Mouse (Mus musculus): ENCODE data around the gene Ttc41. TPM values are rescaled to one million over a fixed set of nuclear protein-coding genes. Genes with fewer than 3 reads are reported as not detected.

Ttc41 gene
- polyA plus RNA-seq, 1 experiment: 1.0 TPM

GRCm38 (mm10) chr10:86810612-86811011 lies 105.0 kb downstream of the Ttc41 start:
- H3K4me1 ChIP-seq (replicated peaks; ENCODE audit: control insufficient read depth, insufficient read depth, low read length): 0 out of 2 replicates have a peak, but pooled peaks cover 2% of the 10 kb centered on the region
- no peak overlapping the region for H3K27ac ChIP-seq (ENCODE audit: control insufficient read depth, insufficient read depth, low read length)
- WGBS: 97% methylated on average over 5 of the region's 5 CpGs
- DNase-seq: no peak
- H3K36me3 ChIP-seq (ENCODE audit: control insufficient read depth, insufficient read depth, low read length): no peaks in the 10 kb centered on the region
- H3K27me3 ChIP-seq (ENCODE audit: control insufficient read depth, insufficient read depth, low read length): no peaks in the 10 kb centered on the region
- no peak overlapping the region for H3K4me3 ChIP-seq (ENCODE audit: control insufficient read depth, insufficient read depth, low read length)
- TF ChIP-seq POLR2A (IDR thresholded peaks at IDR 0.05; ENCODE audit: control insufficient read depth, extremely low read depth, insufficient read depth, low read length, poor library complexity) (no peak), CTCF (IDR thresholded peaks at IDR 0.05; ENCODE audit: borderline replicate concordance, control insufficient read depth, extremely low read depth, insufficient read depth, low read length, poor library complexity) (no peak)

DNA sequence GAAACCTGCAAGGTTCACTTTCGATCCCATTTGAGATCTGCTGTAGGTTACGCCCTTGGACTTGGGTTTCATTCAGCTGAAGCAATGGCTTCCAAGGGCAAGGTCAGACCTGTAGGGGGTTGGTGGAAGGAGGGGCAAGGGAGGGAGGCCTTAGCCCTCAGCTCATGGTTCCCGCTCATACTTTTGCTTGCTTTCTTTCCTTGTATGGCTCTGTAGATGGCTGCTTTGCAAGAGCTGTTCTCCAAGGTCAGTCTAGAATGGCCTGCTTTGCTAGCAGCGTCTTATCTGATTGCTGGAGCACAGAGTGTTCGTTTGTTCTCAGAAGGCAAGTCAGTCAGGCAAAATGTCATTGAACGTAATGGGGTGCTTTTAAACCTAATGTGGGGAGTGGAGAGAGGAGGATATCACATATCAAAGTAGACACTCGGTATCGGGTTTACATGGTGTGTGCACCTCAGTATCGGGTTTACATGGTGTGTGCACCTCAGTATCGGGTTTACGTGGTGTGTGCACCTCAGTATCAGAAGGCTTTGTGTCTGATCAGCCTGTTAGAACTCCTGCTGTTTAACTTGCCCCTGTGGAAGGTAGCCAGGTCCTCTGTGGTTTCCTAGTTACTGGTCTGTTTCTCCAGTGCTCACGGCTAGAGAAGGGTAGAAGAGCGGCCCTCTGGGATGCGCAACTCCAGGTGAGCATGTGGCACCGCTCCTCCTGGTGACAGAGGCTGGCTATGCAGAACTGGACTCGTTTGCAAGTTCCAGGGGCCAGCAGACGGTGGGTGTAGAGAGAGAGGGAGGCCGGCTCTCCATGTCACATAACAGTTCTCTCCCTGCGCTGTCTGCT lies 108.9 kb downstream of the Ttc41 start:
- H3K27me3 ChIP-seq (ENCODE audit: control insufficient read depth, insufficient read depth, low read length): no peaks in the 10 kb centered on the region
- no peak for TF ChIP-seq CTCF (IDR thresholded peaks at IDR 0.05; ENCODE audit: borderline replicate concordance, control insufficient read depth, extremely low read depth, insufficient read depth, low read length, poor library complexity)
- TF ChIP-seq POLR2A (IDR thresholded peaks at IDR 0.05; ENCODE audit: control insufficient read depth, extremely low read depth, insufficient read depth, low read length, poor library complexity): no peak
- H3K36me3 ChIP-seq (ENCODE audit: control insufficient read depth, insufficient read depth, low read length): no peaks in the 10 kb centered on the region
- H3K27ac ChIP-seq (ENCODE audit: control insufficient read depth, insufficient read depth, low read length): no peak overlapping the region
- peaks cover 9% of the 10 kb centered on the region for H3K4me1 ChIP-seq (replicated peaks; ENCODE audit: control insufficient read depth, insufficient read depth, low read length)
- 91% methylated on average over 19 of the region's 19 CpGs for WGBS
- DNase-seq: no peak
- no peak overlapping the region for H3K4me3 ChIP-seq (ENCODE audit: control insufficient read depth, insufficient read depth, low read length)

GRCm38 (mm10) chr10:86815133-86815532 lies 109.5 kb downstream of the Ttc41 start:
- H3K36me3 ChIP-seq (ENCODE audit: control insufficient read depth, insufficient read depth, low read length): no peaks in the 10 kb centered on the region
- TF ChIP-seq POLR2A (IDR thresholded peaks at IDR 0.05; ENCODE audit: control insufficient read depth, extremely low read depth, insufficient read depth, low read length, poor library complexity): no peak
- TF ChIP-seq CTCF (IDR thresholded peaks at IDR 0.05; ENCODE audit: borderline replicate concordance, control insufficient read depth, extremely low read depth, insufficient read depth, low read length, poor library complexity): no peak
- 87% methylated on average over 7 of the region's 7 CpGs for WGBS

GRCm38 (mm10) chr10:86819649-86820165 lies 114.1 kb downstream of the Ttc41 start:
- no peak for DNase-seq
- H3K4me3 ChIP-seq (ENCODE audit: control insufficient read depth, insufficient read depth, low read length): no peak overlapping the region
- no peaks in the 10 kb centered on the region for H3K36me3 ChIP-seq (ENCODE audit: control insufficient read depth, insufficient read depth, low read length)
- peaks cover 9% of the 10 kb centered on the region for H3K4me1 ChIP-seq (replicated peaks; ENCODE audit: control insufficient read depth, insufficient read depth, low read length)
- TF ChIP-seq POLR2A (IDR thresholded peaks at IDR 0.05; ENCODE audit: control insufficient read depth, extremely low read depth, insufficient read depth, low read length, poor library complexity) (no peak), CTCF (IDR thresholded peaks at IDR 0.05; ENCODE audit: borderline replicate concordance, control insufficient read depth, extremely low read depth, insufficient read depth, low read length, poor library complexity) (no peak)
- H3K27me3 ChIP-seq (ENCODE audit: control insufficient read depth, insufficient read depth, low read length): no peaks in the 10 kb centered on the region
- no peak overlapping the region for H3K27ac ChIP-seq (ENCODE audit: control insufficient read depth, insufficient read depth, low read length)
- WGBS: 81% methylated on average over 8 of the region's 8 CpGs

More at GRCm38 (mm10) chr10:86815133-86815532, 109.5 kb downstream of the Ttc41 start:
- H3K27ac ChIP-seq (ENCODE audit: control insufficient read depth, insufficient read depth, low read length): no peak overlapping the region
- peaks cover 9% of the 10 kb centered on the region for H3K4me1 ChIP-seq (replicated peaks; ENCODE audit: control insufficient read depth, insufficient read depth, low read length)
- no peak overlapping the region for H3K4me3 ChIP-seq (ENCODE audit: control insufficient read depth, insufficient read depth, low read length)
- no peak for DNase-seq
- no peaks in the 10 kb centered on the region for H3K27me3 ChIP-seq (ENCODE audit: control insufficient read depth, insufficient read depth, low read length)

DNA sequence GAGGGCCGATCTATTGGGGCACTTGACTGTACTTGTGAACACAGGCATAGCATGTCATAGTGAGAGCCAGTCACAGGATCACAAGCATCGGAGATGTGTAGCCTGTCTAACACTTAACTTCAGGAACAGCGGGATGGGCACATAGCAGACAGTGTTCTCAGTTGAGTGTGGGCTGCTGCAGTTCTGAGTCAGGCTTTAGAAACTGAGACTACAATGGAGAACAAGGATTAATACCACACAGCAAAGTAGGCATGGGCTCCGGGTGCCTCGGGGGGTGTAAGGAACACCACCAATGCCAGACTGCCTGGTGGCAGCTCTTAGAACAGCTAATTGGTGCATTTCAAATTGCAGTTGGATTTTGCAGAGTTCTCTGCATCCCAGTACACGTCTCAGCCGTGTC lies 115.4 kb downstream of the Ttc41 start:
- 97% methylated on average over 7 of the region's 7 CpGs for WGBS
- no peak for DNase-seq

DNA sequence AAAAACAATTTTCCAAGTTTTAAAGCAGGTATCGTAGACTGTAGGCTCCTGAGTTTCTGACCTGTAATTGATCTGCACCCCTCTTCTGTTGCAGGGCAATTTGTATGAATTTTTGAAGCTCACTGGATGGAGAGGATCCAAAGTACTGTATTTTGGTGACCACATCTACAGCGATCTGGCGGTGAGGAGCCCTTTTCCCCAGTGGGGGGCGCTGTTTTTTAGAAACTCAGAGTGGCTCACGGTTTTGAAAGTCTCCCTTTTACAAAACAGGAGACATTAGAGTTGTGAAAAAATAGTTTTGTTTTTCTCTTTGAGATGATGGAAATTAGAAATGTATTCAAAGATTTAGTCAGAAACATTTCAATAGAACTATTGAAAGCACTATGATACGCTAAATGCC lies 118.5 kb downstream of the Ttc41 start:
- no peak overlapping the region for H3K27ac ChIP-seq (ENCODE audit: control insufficient read depth, insufficient read depth, low read length)
- peaks cover 7% of the 10 kb centered on the region for H3K4me1 ChIP-seq (replicated peaks; ENCODE audit: control insufficient read depth, insufficient read depth, low read length)
- DNase-seq: no peak
- H3K4me3 ChIP-seq (ENCODE audit: control insufficient read depth, insufficient read depth, low read length): no peak overlapping the region
- no peak for TF ChIP-seq POLR2A (IDR thresholded peaks at IDR 0.05; ENCODE audit: control insufficient read depth, extremely low read depth, insufficient read depth, low read length, poor library complexity)
- TF ChIP-seq CTCF (IDR thresholded peaks at IDR 0.05; ENCODE audit: borderline replicate concordance, control insufficient read depth, extremely low read depth, insufficient read depth, low read length, poor library complexity): no peak
- no peaks in the 10 kb centered on the region for H3K27me3 ChIP-seq (ENCODE audit: control insufficient read depth, insufficient read depth, low read length)
- H3K36me3 ChIP-seq (ENCODE audit: control insufficient read depth, insufficient read depth, low read length): no peaks in the 10 kb centered on the region
- 96% methylated on average over 6 of the region's 6 CpGs for WGBS

More for the DNA sequence above, 115.4 kb downstream of the Ttc41 start:
- no peaks in the 10 kb centered on the region for H3K27me3 ChIP-seq (ENCODE audit: control insufficient read depth, insufficient read depth, low read length)
- no peak overlapping the region for H3K4me3 ChIP-seq (ENCODE audit: control insufficient read depth, insufficient read depth, low read length)
- no peaks in the 10 kb centered on the region for H3K36me3 ChIP-seq (ENCODE audit: control insufficient read depth, insufficient read depth, low read length)
- TF ChIP-seq POLR2A (IDR thresholded peaks at IDR 0.05; ENCODE audit: control insufficient read depth, extremely low read depth, insufficient read depth, low read length, poor library complexity) (no peak), CTCF (IDR thresholded peaks at IDR 0.05; ENCODE audit: borderline replicate concordance, control insufficient read depth, extremely low read depth, insufficient read depth, low read length, poor library complexity) (no peak)
- H3K4me1 ChIP-seq (replicated peaks; ENCODE audit: control insufficient read depth, insufficient read depth, low read length): peaks cover 9% of the 10 kb centered on the region
- H3K27ac ChIP-seq (ENCODE audit: control insufficient read depth, insufficient read depth, low read length): no peak overlapping the region

All from thymus, adult 2 months (tissue).